Mouse (Mus musculus): ENCODE results near the gene Gabbr2. TPM values are rescaled to one million over a fixed set of nuclear protein-coding genes. Genes with fewer than 3 reads are reported as not detected.

Gene Gabbr2
- polyA plus RNA-seq, 1 experiment from 2014 or later: 0.04 TPM

GRCm38 (mm10) chr4:46613618-46614017, 378.1 kb downstream of the Gabbr2 start:
- Histone ChIP-seq H3K9ac (no peak overlapping the region), H3K36me3 (no peaks in the 10 kb centered on the region), H3K27ac (no peak overlapping the region), H3K4me2 (no peak overlapping the region), H3K4me1 (no peaks in the 10 kb centered on the region), H3K27me3 (no peaks in the 10 kb centered on the region), H3K9me3 (no peaks in the 10 kb centered on the region), H3K4me3 (no peak overlapping the region)
- no peak for ATAC-seq (ENCODE audit: borderline replicate concordance, extremely low read depth, low FRiP score, low TSS enrichment)
- WGBS: 57% methylated on average over 12 of the region's 12 CpGs

Other genes starting within 250 kb of the Gabbr2 start
- gene Anks6, start 65.6 kb upstream of the Gabbr2 start, polyA plus RNA-seq (2015; fragmentation: Nextera tagmentation; extraction: Ambion mirVana): 2.8 and 3.2 TPM in 2 replicates
- 8.9 and 9.3 TPM in 2 replicates for gene Galnt12, start 100.0 kb upstream of the Gabbr2 start, polyA plus RNA-seq (2015; fragmentation: Nextera tagmentation; extraction: Ambion mirVana)
- gene Col15a1, start 216.3 kb upstream of the Gabbr2 start, polyA plus RNA-seq (2015; fragmentation: Nextera tagmentation; extraction: Ambion mirVana): 22.6 and 25.8 TPM in 2 replicates

All from lung, embryonic 15.5 days (tissue).